Mouse (Mus musculus) heart, embryonic 15.5 days (tissue): Measurements from ENCODE around the gene Kng2. TPM values are rescaled to one million over a fixed set of nuclear protein-coding genes. Genes with fewer than 3 reads are reported as not detected.
"Not testable (repeated sequence)": the region's sequence is repeated elsewhere in the genome, so short reads cannot be mapped to it uniquely, and the experiment has no call there.

ENCODE experiments used
- ATAC-seq: fragments of 200-750 bp; cut with Nextera tagmentation; replicated peaks from 2 replicates; pipeline ENCODE4 v1.8.0; 2017; ENCODE audit warnings: low read depth, moderate TSS enrichment; ENCODE audit not compliant: insufficient number of reproducible peaks, insufficient read depth, low FRiP score
- H3K27ac ChIP-seq: fragments of 300-500 bp; sonication (generic); 2 replicates; pipeline ENCODE4 v1.5.1; 2015; ENCODE audit warnings: mild to moderate bottlenecking, inconsistent platforms
- H3K27me3 ChIP-seq: fragments of 300-500 bp; sonication (generic); 2 replicates; pipeline ENCODE4 v1.6.1; 2015; ENCODE audit warnings: inconsistent platforms
- H3K36me3 ChIP-seq: fragments of 300-500 bp; sonication (generic); 2 replicates; pipeline ENCODE4 v1.6.1; 2015; ENCODE audit warnings: mild to moderate bottlenecking, inconsistent platforms
- H3K4me1 ChIP-seq: fragments of 300-500 bp; sonication (generic); replicated peaks from 2 replicates; pipeline ENCODE4 v1.6.1; 2015; ENCODE audit warnings: inconsistent platforms
- H3K4me2 ChIP-seq: fragments of 300-500 bp; sonication (generic); 2 replicates; pipeline ENCODE4 v1.6.1; 2015; ENCODE audit warnings: inconsistent platforms, mild to moderate bottlenecking, moderate library complexity
- H3K4me3 ChIP-seq: fragments of 300-500 bp; sonication (generic); 2 replicates; pipeline ENCODE4 v1.5.1; 2015; ENCODE audit warnings: mild to moderate bottlenecking, inconsistent platforms
- H3K9ac ChIP-seq: fragments of 300-500 bp; sonication (generic); 2 replicates; pipeline ENCODE4 v1.6.1; 2015; ENCODE audit warnings: mild to moderate bottlenecking, inconsistent platforms
- H3K9me3 ChIP-seq: fragments of 300-500 bp; sonication (generic); replicated peaks from 2 replicates; pipeline ENCODE4 v1.6.1; 2016; ENCODE audit warnings: inconsistent platforms
- WGBS: fragments of 180-500 bp; shearing (Covaris S2); methylation state at CpG from one replicate; pipeline ENCODE4 v1.1.7; 2015; ENCODE audit warnings: mixed read lengths; 5-methylcytosine and 5-hydroxymethylcytosine counted together
- polyA plus RNA-seq: library from polyadenylated mRNA; unstranded; fragments of >200 nt; fragmentation: Nextera tagmentation; extraction: Ambion mirVana; gene quantifications from 2 replicates; pipeline ENCODE4 v1.2.1, GENCODE M21; 2015

Kng2 gene
- 0.08 and 0.19 TPM in 2 replicates for polyA plus RNA-seq

DNA sequence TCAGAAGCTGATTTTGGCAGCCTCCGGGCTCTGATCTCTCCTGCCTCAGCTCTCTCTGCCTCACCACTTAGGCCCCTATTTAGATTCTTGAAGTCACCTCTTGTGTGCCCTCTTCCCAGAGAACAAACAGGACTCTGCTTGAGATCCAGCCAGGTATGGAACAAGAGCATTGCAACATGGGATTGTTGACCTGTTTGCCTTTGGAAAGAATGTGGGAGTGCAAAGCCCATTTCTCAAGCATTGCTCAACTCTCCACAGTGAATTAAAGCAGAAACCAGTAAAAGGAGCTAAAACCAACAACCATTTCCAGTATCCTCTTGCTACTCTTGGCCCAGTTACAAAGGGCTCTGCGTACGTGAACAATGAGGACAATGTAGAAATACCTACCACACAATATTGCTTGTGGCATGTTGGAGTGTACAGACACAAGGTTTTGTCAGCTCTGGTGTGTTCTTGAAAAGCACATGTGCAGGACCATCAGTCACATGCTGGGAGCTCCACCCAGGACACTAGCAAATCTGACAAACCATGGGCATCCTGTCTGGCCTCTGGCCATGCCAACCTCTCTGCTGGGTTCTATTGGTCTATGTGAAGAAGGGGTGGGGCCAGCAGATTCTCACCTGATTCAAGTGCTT, at the start of gene Kng2:
Gene Kng2, minus strand, starts transcription at position 517 of the 635 bp plus-strand sequence.
- not testable (repeated sequence) for H3K9ac ChIP-seq, H3K9me3 ChIP-seq, H3K27me3 ChIP-seq, H3K4me2 ChIP-seq, H3K4me1 ChIP-seq, ATAC-seq, H3K4me3 ChIP-seq, H3K27ac ChIP-seq, H3K36me3 ChIP-seq
- WGBS = 75% methylated on average over 3 of the region's 3 CpGs

DNA sequence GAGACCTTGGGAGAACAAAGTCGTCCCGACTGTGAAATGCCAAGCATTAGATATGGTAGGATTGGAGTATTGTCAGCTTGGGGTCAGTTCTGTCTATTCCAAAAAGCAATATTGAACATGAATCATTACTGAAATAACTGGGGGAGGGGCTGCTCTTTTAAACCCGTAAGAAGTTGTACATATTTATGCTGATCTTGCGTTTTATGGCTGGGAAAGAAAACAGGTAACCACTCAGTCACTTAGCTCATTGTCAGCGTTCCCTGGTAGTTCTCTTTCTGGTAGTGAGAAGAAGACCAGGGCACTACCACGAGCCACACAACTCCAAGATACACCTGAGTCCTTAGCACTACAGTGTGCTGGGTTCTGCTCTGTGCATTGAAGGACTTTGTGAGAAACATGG, 48.2 kb upstream of the Kng2 start:
- 83% methylated on average over 6 of the region's 6 CpGs for WGBS
- not testable (repeated sequence) for H3K4me1 ChIP-seq, H3K9ac ChIP-seq, H3K36me3 ChIP-seq, H3K27me3 ChIP-seq, H3K9me3 ChIP-seq, H3K27ac ChIP-seq, H3K4me3 ChIP-seq, H3K4me2 ChIP-seq, ATAC-seq

DNA sequence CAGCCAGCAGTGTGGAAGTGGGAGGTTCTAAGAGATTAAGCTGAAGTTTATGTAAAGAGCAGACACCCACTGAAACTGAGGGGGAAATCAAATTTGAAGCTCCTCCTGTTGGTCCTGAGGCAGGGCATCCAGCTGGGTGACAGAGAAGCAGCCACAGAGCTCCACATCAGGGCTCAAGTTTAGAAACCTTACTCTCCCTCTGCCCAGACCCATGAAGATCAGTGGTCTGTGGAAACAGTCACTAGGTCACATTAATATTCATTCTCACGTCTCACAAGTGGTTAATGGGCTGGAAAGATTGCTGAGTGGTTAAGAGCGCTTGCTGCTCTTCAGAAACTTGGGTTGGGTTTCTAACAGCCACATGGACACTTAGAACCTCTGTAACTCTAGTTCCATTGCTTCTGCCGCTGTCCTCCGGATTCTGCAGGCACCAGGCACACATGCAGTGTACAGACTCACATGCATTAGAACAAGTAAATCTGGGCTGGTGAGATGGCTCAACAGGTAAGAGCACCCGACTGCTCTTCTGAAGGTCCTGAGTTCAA, 31.6 kb upstream of the Kng2 start:
- not testable (repeated sequence) for H3K4me3 ChIP-seq, ATAC-seq, H3K36me3 ChIP-seq, H3K4me2 ChIP-seq, H3K27ac ChIP-seq, H3K9ac ChIP-seq, H3K27me3 ChIP-seq, H3K4me1 ChIP-seq, H3K9me3 ChIP-seq
- 74% methylated on average over 5 of the region's 5 CpGs for WGBS

DNA sequence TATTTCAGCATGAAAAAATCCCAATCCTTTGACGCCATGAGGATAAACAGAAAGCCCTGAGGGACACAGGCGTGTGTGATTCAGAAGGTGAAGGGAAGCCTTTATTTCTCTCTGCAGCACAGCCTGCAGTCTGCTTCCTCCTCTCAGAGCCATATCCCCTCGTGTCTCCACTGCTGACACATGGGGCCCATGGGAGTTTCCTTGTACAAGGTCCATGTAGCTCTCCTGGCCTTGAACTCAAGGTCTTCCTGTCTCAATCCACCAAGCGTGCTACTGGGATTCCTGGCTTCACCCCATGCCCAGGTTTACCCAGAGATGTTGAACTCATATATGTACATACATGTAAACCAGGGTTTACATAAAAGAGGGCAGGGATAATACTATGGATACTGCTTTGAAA, 30.3 kb upstream of the Kng2 start:
- not testable (repeated sequence) for H3K27me3 ChIP-seq, H3K4me3 ChIP-seq, H3K4me2 ChIP-seq, H3K9me3 ChIP-seq, H3K27ac ChIP-seq, H3K36me3 ChIP-seq, H3K4me1 ChIP-seq, ATAC-seq, H3K9ac ChIP-seq
- WGBS = 57% methylated on average over 4 of the region's 4 CpGs

DNA sequence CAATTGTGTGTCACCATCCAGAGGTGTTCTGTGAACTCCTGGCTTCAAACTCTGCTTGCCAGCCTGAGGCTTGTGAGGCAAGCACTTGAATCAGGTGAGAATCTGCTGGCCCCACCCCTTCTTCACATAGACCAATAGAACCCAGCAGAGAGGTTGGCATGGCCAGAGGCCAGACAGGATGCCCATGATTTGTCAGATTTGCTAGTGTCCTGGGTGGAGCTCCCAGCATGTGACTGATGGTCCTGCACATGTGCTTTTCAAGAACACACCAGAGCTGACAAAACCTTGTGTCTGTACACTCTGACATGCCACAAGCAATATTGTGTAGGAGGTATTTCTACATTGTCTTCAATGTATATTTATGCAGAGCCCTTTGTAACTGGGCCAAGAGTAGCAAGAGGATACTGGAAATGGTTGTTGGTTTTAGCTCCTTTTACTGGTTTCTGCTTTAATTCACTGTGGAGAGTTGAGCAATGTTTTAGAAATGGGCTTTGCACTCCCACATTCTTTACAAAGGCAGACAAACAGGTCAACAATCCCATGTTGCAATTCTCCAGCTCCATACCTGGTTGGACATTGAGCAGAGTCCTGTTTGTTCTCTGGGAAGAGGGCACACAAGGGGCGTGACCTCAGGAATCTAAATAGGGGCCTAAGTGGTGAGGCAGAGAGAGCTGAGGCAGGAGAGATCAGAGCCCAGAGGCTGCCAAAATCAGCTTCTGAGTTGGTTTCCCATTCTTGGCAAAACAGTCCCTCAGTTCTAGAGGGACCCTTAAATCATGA, 28.6 kb upstream of the Kng2 start, which contains the start of gene Kng1:
Gene Kng1, plus strand, starts transcription at position 198 of the 780 bp plus-strand sequence.
- not testable (repeated sequence) for H3K27me3 ChIP-seq, ATAC-seq, H3K36me3 ChIP-seq, H3K4me3 ChIP-seq, H3K4me2 ChIP-seq, H3K27ac ChIP-seq, H3K4me1 ChIP-seq, H3K9me3 ChIP-seq, H3K9ac ChIP-seq
- WGBS = 70% methylated on average over 1 of the region's 1 CpGs

- H3K4me1 ChIP-seq = no peaks in the 10 kb centered on the region
- no peak overlapping the region for H3K9ac ChIP-seq
- H3K4me2 ChIP-seq = no peak overlapping the region
- no peak for ATAC-seq
- no peaks in the 10 kb centered on the region for H3K9me3 ChIP-seq
- 58% methylated on average over 5 of the region's 5 CpGs for WGBS
- H3K27me3 ChIP-seq = no peaks in the 10 kb centered on the region
- H3K36me3 ChIP-seq = no peaks in the 10 kb centered on the region
- H3K27ac ChIP-seq = no peak overlapping the region
- no peak overlapping the region for H3K4me3 ChIP-seq
Measured at GRCm38 (mm10) chr16:23046319-23046718, 17.0 kb upstream of the Kng2 start.

- no peak overlapping the region for H3K4me3 ChIP-seq
- 26% methylated on average over 4 of the region's 4 CpGs for WGBS
- H3K27me3 ChIP-seq = no peaks in the 10 kb centered on the region
- ATAC-seq = no peak
- no peak overlapping the region for H3K27ac ChIP-seq
- no peaks in the 10 kb centered on the region for H3K36me3 ChIP-seq
- no peak overlapping the region for H3K4me2 ChIP-seq
- no peak overlapping the region for H3K9ac ChIP-seq
- no peaks in the 10 kb centered on the region for H3K4me1 ChIP-seq
- H3K9me3 ChIP-seq = no peaks in the 10 kb centered on the region
Measured at GRCm38 (mm10) chr16:23040876-23041275, 11.6 kb upstream of the Kng2 start.

DNA sequence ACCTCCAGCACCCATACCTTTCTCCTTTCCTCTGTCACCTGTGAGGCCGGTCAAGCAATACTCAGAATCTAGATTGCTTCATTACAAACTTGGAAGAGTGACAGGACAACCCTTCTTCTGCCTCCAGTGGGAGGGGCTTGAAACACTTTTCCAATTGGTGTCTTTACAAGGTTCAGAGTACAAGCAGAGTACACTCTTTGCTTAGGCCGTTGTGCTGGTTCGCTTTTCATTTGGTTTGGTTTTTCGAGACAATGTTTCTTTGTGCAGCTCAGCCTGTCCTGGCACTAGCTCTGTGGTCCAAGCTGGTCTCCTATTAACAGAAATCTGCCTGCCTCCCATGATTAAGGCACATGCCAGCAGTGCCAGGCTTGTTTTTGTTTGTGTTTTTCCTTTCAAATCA, 10.0 kb upstream of the Kng2 start:
- Histone ChIP-seq H3K9ac (no peak overlapping the region), H3K36me3 (no peaks in the 10 kb centered on the region), H3K9me3 (no peaks in the 10 kb centered on the region), H3K27me3 (no peaks in the 10 kb centered on the region), H3K27ac (no peak overlapping the region), H3K4me3 (no peak overlapping the region), H3K4me1 (no peaks in the 10 kb centered on the region), H3K4me2 (no peak overlapping the region)
- ATAC-seq = no peak
- 92% methylated on average over 4 of the region's 4 CpGs for WGBS

DNA sequence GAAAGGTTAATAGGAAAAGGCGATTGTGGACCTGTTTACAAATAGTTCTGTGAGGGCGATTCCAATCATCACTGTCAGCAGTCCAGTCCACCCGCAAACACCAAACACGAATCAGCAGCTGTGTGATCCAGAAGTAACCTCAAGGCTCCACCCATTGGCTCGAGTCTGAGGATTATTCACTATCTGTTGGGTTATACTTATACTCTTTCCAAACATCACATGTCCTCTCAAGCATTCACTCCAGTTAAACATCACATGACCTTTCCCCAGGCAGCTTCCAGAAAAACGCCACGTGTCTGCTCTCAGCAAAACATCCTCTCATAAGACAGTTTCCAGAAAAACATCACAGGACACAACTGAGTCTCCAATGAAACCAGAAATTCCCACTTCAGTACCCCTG, 8.5 kb upstream of the Kng2 start:
- no peaks in the 10 kb centered on the region for H3K9me3 ChIP-seq
- no peak for ATAC-seq
- H3K9ac ChIP-seq = no peak overlapping the region
- 62% methylated on average over 7 of the region's 7 CpGs for WGBS
- H3K4me1 ChIP-seq = no peaks in the 10 kb centered on the region
- H3K4me3 ChIP-seq = no peak overlapping the region
- H3K27me3 ChIP-seq = no peaks in the 10 kb centered on the region
- no peaks in the 10 kb centered on the region for H3K36me3 ChIP-seq
- no peak overlapping the region for H3K27ac ChIP-seq
- H3K4me2 ChIP-seq = no peak overlapping the region

DNA sequence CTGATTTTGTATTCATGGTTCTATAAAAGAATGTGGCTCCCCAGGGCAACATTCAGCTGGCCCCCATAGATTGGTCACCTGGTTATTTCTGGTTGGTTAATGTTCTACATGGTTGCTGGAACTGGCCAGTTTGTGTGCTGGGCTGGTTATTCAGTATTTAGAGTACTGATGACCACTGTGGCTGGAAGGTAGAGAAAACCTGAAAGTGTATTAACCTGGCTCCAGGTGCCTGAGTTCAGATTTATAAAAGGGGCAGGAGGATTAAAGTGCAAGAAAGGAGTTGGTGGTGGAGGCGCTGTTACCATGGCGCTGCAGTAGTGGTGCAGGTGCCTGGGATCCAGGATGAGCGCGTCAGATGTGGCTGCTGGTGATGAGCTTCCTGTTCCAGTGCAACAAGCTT, 4.4 kb upstream of the Kng2 start:
- H3K9me3 ChIP-seq = no peaks in the 10 kb centered on the region
- H3K36me3 ChIP-seq = no peaks in the 10 kb centered on the region
- 83% methylated on average over 4 of the region's 4 CpGs for WGBS
- H3K27me3 ChIP-seq = no peaks in the 10 kb centered on the region
- no peak overlapping the region for H3K4me2 ChIP-seq
- H3K4me3 ChIP-seq = no peak overlapping the region
- H3K27ac ChIP-seq = no peak overlapping the region
- no peak for ATAC-seq
- H3K9ac ChIP-seq = no peak overlapping the region
- H3K4me1 ChIP-seq = no peaks in the 10 kb centered on the region

DNA sequence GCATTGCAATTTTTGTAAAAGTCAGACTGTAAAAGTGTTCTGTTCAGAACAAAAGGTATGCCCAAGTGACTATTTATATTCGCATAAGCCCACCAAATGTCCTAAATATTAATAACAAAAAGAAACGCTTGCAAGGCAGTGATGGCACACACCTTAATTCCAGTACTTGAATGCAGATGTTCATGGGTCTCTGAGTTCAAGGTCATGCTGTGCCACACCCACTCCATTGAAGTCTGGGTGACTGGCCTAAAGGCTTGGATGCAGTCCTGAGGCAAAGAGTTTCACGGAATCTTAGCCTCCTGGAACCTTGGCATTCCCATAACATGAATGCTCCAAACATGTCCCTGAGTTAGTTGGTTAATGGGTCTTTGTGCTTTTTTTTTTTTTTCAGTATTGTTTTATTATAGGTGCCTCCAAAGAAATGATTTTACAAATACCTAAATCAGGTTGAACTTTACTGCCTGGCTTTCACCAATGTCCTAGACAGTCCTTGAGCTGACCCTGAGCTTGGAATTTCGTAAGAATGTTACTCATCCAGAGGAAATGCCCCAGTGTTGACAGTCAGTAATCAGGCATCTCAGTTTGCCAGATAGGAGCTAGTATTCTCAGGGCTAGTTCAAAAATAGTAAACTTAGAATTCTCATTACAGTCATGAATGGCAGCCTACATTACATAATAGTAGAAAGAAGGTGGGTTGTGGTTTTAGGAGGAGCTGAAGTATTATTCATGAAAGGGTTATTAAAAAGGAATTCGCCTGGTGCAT, 1.6 kb upstream of the Kng2 start:
- no peaks in the 10 kb centered on the region for H3K9me3 ChIP-seq
- no peaks in the 10 kb centered on the region for H3K27me3 ChIP-seq
- H3K9ac ChIP-seq = no peak overlapping the region
- WGBS = 75% methylated on average over 5 of the region's 5 CpGs
- H3K36me3 ChIP-seq = no peaks in the 10 kb centered on the region
- H3K4me2 ChIP-seq = no peak overlapping the region
- H3K4me1 ChIP-seq = no peaks in the 10 kb centered on the region
- H3K4me3 ChIP-seq = no peak overlapping the region
- no peak overlapping the region for H3K27ac ChIP-seq
- no peak for ATAC-seq
